Mouse (Mus musculus) layer of hippocampus, postnatal 14 days (tissue): ENCODE results near the gene Hoxa10. TPM values are rescaled to one million over a fixed set of nuclear protein-coding genes. Genes with fewer than 3 reads are reported as not detected.

Source experiments
- DNase-seq, 2 experiments: peaks; one replicate each; pipeline ENCODE4 v3.0.0; 2021 to 2022; ENCODE audit warnings: low spot score in 2 of 2, mixed read lengths in 1 of 2
- total RNA-seq, 2 experiments: library from RNA; stranded (reverse); gene quantifications; 2 replicates each; pipeline ENCODE4 v1.2.3; 2021

Gene Hoxa10
- total RNA-seq, 2 experiments from 2014 or later = not detected

GRCm38 (mm10) chr6:52263321-52263585 lies 22.6 kb upstream of the Hoxa10 start:
- DNase-seq = no peak

DNA sequence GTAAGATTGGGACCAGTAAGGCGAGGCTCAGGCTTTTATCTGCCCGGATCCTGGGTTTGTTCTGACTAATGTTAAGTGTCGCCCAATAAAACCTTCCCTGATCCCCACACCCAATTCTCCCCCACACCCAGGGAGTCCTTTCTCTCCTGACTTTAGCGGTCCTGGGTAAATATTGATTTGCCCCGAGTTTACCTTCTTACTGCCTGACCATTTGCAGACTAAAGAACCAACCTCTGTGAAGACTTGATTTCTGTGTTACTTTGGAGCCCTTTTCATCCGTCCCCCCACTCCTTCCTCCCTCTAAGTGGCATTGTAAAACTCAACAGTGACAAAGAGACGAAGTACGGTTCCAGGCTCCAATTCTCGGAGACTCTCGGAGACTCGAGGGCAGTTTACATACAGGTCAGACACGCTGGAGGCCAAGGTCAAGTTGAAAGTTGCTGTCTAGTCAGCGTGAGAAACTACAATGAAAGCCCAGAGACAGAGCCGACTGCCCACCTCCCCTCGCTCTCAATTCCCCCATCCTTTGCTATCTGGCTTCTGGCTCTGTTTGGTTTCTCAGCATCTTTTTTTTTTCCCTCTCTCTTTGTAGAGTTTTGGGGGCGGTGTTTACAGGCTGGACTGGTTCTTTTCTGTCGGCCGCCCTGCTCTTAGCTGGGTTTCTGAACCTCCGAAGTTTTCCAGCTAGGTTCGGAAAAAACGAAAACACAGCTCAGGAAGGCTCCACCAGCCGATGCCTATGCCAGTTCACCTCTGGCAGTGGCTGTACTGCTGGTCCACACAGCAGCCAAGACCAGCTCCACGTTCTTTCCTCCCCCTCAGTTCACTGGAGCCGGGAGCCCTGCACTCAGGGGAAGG lies 22.0 kb upstream of the Hoxa10 start:
- DNase-seq = no peak

GRCm38 (mm10) chr6:52261751-52262462 lies 21.3 kb upstream of the Hoxa10 start:
- DNase-seq = no peak

- no peak for DNase-seq
Measured at GRCm38 (mm10) chr6:52260654-52261575, 20.3 kb upstream of the Hoxa10 start, which contains the start of gene Hoxa13. Gene Hoxa13, minus strand, starts transcription at chr6:52260880.

DNA sequence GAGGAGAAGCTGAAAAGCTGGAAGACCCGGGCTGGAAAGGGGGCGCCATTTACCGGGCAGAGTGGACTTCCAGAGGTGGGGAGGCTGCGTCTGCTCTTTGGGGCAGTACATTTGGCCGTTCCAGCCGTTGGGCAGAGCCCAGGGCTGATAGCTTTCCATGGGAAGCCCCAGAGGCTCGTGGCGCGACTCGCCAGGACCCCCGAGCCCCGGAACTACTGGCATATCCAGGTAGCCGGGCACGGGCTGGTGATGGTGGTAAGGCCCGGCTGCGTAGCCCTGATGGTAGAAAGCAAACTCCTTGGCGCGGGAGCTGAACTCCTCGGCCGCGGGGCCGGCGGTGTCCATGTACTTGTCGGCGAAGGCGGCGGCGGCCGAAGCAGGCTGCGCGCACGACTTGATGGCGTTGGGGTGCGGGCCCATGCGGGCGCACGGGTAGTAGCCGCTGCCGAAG lies 19.2 kb upstream of the Hoxa10 start:
- no peak for DNase-seq

DNA sequence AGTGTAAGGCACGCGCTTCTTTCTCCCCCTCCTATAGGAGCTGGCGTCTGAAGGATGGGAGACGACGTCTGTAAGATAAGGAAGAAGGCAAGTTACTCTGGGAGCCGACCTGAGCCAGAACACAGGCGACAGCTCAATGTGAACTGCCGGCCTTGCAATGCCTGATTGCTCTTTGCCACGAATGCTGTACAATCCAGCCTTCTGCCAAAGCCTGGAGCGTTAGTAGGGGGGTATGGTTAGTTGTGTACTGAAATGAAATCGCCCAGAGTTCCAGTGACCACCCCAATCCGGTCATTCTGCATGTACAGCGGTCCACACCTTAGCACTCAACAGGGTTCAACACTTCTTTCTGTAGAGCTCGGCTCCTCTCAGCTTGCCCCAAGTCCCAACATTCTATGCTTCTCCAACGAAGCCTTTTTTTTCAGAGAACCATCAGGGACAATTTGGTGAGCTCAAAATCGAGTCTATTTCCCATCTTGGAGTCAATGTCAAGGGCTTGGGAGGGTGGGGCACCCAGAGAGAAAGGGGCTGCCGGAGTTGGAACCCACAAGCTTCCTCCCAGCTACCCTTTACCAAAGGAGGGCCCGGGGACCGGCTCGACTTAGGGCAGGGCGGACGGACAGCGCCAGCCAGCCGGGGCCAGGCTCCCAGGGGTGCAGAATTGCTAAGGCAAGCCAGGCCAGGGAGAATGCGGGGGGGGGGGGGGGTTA lies 18.6 kb upstream of the Hoxa10 start:
- no peak for DNase-seq

DNA sequence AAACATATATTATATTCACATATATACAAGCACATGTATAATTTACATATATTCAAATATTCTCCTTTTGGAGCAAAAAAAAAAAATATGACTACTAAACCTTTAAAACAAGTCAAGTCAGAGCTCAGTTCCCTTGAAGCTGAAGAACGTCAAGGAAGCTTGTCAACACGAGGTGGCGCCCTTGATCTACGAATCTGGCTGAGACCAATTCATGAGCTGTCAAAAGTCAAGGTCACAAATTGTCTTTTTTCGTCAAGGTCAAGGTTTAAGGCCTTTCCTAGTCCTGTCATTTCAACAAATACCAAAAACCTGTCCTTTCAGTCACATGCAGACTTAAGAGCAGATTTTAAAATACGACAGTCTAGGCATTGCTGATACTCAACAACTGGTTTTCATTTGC lies 16.3 kb upstream of the Hoxa10 start:
- peak; percentile 57 to 82 for DNase-seq

DNA sequence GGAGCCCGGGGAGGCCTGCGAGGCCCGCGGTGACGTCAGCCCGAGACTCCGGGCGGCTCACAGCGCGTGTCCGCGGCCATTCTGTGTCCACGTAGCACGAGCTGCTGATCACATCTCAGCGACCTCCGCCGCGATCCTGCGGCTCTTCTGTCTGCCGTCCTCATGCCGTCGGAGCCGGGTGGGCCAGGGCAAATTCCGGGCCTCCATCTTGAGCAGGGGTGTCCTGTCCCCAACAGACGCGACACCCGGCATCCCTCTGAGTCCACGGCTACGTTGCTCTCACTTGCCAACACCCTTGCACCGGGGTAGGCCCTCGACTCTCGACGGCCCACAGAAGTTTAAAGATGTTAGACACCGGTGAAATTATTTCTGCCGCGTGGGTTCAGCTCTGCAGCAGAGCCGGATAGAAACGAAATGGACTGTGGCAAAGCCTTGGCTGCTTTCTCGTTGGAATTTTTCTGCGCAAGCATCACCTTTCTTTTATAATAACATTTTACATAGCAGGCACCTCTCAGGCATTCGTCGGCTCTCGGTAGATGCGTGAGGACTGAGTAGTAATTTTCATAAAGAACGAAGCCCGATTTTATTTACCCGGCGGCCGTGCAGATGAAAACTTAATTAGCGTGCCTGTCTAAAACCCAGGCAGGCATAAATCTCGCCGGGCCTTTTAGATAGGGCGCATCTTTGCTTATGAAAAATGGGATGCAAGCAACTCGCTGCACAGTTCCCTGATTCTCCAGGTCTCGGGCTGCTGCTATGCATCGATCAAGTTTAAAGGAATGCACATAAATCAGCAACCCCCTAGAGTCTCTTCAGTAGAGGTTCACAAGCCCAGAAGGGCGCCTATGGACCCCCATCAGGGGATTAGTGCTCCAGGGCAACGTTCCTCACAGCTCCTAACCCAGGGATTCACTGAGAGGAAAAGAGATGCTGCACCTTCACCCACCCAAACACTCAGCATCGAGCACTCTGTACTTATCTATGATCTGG lies 13.2 kb upstream of the Hoxa10 start:
- DNase-seq = no peak

- DNase-seq = no peak
Measured at GRCm38 (mm10) chr6:52252775-52253376, 12.2 kb upstream of the Hoxa10 start.

DNA sequence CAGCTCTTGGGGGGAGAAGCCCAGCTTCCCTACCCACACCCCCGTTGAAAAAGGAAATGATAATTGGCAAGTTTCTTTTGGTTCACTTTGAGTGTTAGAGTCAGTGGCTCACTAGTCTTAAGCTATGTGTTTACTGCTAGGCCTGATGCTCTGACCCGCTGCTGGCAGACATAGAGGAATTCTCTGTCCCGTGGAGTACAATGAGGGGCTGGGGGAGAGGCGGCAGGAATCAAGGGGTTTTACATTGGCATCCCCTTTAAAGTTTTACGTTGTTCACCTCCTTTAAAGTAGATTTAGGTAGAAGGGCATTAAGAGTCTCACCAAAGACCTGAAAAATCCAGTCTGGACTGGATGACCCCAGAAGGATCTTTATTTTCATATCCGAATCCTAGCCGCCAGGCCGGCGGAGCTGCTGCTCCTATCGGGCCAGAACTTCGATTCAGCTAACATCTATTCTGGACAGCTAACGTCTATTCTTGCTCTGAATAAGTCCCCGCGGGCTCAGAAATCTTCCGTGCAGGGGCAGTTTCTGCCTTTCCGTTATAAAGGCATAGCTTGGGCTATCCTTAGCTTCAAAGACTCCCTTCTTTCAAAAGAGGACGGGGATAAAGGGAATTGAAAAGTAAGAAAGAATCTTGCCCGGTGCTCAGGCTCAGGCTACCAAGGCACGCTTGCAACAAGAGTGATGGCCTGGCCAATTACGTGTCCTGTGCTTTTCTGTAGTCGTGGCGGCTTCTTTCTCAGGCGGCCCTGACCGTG lies 11.5 kb upstream of the Hoxa10 start:
- DNase-seq = no peak

- DNase-seq = no peak
Measured at GRCm38 (mm10) chr6:52251177-52251879, 10.7 kb upstream of the Hoxa10 start.

DNA sequence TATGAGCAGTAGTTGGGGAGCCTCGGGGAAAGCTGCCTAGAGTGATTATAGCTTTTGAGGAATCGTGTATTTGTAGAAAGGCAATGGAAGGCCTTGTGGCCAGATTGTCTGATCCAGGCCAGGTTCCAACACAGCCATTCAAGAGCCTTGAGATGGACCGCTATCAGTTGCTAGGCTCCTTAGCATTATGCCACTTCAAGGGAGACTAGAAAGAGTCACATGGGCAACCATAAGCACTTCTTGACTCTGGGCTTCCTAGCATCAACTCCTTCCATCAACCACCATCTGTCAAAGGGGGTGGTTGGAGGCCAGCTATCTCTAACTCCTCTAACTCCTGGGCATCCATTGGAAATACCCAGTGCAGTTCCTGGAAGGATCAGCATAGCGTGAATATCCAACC lies 9.2 kb upstream of the Hoxa10 start:
- DNase-seq = no peak

GRCm38 (mm10) chr6:52249415-52249738 lies 8.7 kb upstream of the Hoxa10 start:
- no peak for DNase-seq

GRCm38 (mm10) chr6:52248638-52249414 lies 8.2 kb upstream of the Hoxa10 start:
- no peak for DNase-seq

GRCm38 (mm10) chr6:52247766-52248637 lies 7.3 kb upstream of the Hoxa10 start:
- DNase-seq = no peak

- no peak for DNase-seq
Measured at GRCm38 (mm10) chr6:52246916-52247315, 6.3 kb upstream of the Hoxa10 start.
